Mouse (Mus musculus) left cerebral cortex, adult 2 months (tissue): ENCODE measurements around the gene Mst1. TPM values are rescaled to one million over a fixed set of nuclear protein-coding genes. Genes with fewer than 3 reads are reported as not detected.
A peak's percentile ranks its signal among the peaks of the same experiment; 100 is the strongest.

Source experiments
- DNase-seq, 2 experiments: peaks; one replicate each; pipeline ENCODE4 v3.0.0; 2021 to 2022; ENCODE audit warnings: low spot score in 2 of 2, mixed read lengths in 1 of 2; ENCODE audit errors: extremely low spot score in 1 of 2
- H3K27ac ChIP-seq: fragments of 200-600 bp; 2 replicates; pipeline ENCODE4 v1.8.1; 2022
- H3K4me3 ChIP-seq: fragments of 200-600 bp; 2 replicates; pipeline ENCODE4 v1.8.1; 2022
- CTCF ChIP-seq: fragments of 200-600 bp; IDR thresholded peaks from 2 replicates; pipeline ENCODE4 v1.8.1; 2022; ENCODE audit warnings: antibody characterized with exemption, mild to moderate bottlenecking, moderate library complexity
- intact Hi-C: fragments of 180-260 bp; cut with DNase I; formaldehyde crosslinking; loops from one replicate; pipeline ENCODE4 v1.15.1; 2025
- total RNA-seq, 2 experiments: library from RNA; stranded (reverse); gene quantifications; 2 replicates each; pipeline ENCODE4 v1.2.3; 2021

Mst1 gene
- total RNA-seq, 2 experiments from 2014 or later, result not detected

DNA sequence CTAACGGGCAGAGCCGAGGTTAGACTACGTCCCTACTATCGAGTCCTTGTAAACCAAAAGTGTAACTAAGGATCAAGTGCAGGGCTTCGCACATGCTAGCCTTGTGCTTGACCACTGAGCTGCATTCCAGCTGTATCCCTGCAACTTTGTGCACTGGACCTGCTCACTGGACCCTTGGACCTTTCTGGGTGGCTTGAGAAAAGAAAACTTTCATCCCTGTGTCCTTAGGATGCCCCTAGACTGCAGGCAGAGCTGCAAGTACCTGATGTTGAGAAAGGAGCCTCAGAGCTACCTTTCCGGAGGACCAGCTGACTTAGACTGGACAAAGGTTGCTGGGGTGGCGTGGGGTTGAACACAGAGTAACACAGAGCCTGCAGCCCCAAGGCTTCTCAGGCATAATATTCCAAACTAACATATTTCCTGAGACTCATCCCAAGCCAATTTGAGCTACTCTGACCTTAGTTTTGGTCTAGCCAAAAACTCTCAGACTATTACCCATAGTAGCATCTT, 10.4 kb downstream of the Mst1 start:
- TF ChIP-seq CTCF, result no peak
- intact Hi-C loops, result no loop called here
- H3K4me3 ChIP-seq, result no peak overlapping the region

DNA sequence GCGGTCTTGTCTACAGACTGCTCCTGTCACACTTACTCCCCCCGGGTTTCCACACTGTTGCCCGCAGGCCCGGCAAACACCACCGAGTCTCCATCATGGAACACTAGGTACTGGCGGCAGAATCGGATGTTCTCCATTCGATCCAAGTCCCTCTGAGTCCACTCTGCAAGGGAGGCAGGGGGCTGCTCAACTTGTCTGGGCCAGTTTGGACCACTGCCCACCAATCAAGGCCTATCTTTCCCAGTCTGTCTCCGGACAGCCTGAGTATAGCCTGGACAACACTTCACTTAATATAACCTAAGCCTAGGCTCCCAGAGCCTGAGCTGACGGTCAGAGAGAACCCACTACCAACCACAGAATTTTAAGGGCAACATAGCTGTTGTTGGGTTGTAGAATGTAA, 13.3 kb downstream of the Mst1 start:
- Histone ChIP-seq H3K27ac (peak overlapping the region; percentile 74; the same call in 1 of the 2 replicates), H3K4me3 (peak overlapping the region; percentile 53)
- no peak for TF ChIP-seq CTCF
- intact Hi-C loops, result no loop called here
- DNase-seq, result no peak

More for the DNA sequence above, 10.4 kb downstream of the Mst1 start:
- no peak overlapping the region for H3K27ac ChIP-seq
- DNase-seq, result no peak

DNA sequence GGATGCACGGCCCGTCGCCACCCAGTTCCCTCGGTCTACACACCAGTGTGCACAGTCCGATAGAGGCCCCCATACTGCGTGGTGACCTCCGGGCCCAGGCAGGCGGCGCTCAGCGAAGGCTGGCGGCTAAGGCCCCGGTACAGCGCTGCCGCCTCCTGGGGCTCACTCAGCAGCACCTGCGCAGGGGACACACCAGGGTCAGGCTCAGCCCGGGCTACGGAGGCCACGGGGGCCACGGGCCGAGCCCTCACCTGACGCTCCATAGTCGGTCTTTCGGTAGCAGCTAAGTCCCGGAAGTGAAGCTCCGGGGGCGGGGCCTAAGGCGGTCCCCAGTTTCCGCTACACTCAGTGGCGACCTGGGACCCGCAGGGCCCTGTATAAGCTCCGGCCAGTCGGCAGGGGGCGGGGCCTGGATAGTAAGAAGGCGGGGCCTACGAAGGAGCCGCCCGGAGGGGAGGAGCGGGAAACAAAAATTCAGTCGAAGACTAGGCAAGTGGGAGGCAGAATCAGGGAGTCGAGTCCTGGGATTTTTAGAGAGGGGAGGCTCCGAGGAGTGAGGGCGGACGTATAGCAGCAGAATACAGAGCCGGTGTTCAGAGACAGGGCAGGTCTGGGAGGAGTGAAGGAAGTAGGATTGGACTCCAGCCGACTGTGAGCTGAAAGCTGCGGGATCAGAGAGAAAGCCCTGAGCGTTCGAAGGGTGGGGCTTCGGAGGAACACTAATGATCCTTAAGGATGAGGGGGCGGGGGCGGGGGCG, 14.1 kb downstream of the Mst1 start, which contains the start of gene Apeh:
Apeh (minus strand) TSS at position 423 of the 758 bp plus-strand sequence.
- peak; percentile 83 to 87 for DNase-seq
- Histone ChIP-seq H3K4me3 (peak within 1 kb of the TSS; percentile 53), H3K27ac (peak within 1 kb of the TSS; percentile 74)
- peak; percentile 13 for TF ChIP-seq CTCF
- intact Hi-C loops, result no loop called here

DNA sequence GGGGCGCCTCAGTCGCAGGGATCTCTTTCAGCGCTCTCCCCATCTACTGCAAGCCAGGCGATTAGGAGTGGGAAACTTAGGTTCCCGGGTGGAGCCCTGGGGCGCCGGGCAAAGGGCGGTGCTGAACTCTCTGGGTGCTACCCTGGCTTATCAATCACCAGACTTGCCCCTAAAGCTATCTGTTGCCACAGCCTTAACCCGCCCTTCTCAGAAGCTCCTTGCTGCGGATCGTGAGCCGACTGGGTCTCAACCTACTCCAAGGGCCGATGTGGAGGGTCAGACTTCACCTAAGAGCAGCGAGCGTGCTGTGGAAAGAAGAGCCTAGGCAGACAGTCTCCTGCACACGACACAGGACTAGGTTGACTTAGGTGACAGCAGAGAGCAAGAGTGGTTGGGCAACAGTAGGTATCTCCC, 14.8 kb downstream of the Mst1 start:
- TF ChIP-seq CTCF, result no peak
- intact Hi-C loops, result loop anchor here (1.0 kb wide), 2 partner anchors 106 to 189 kb away; no protein-coding TSS in a partner anchor
- Histone ChIP-seq H3K27ac (peak overlapping the region; percentile 74), H3K4me3 (peak overlapping the region; percentile 53)
- no peak for DNase-seq

DNA sequence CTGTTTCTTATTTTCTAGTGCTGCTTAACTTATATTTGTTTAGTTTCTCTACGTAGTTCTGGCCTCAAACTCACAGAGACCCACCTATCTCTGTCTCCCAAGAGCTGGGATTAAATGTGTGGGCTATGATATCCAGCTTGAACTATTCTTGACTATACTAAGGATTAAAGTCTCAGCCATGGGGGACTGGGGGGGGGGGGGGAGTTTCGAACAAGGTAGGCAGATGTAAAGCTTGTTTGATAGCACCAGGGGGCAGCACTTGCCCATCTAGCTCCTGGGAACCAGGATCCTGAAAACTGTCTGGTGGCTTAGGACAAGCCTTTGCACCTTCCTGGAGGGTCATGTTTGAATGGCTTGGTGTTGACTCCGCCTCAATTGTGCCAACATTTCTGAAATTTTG, 15.3 kb downstream of the Mst1 start:
- Histone ChIP-seq H3K27ac (peak overlapping the region; percentile 74; the same call in 1 of the 2 replicates), H3K4me3 (peak overlapping the region; percentile 53)
- intact Hi-C loops, result loop anchor here (1.0 kb wide), 2 partner anchors 106 to 189 kb away; no protein-coding TSS in a partner anchor
- TF ChIP-seq CTCF, result peak; percentile 69
- DNase-seq, result no peak

DNA sequence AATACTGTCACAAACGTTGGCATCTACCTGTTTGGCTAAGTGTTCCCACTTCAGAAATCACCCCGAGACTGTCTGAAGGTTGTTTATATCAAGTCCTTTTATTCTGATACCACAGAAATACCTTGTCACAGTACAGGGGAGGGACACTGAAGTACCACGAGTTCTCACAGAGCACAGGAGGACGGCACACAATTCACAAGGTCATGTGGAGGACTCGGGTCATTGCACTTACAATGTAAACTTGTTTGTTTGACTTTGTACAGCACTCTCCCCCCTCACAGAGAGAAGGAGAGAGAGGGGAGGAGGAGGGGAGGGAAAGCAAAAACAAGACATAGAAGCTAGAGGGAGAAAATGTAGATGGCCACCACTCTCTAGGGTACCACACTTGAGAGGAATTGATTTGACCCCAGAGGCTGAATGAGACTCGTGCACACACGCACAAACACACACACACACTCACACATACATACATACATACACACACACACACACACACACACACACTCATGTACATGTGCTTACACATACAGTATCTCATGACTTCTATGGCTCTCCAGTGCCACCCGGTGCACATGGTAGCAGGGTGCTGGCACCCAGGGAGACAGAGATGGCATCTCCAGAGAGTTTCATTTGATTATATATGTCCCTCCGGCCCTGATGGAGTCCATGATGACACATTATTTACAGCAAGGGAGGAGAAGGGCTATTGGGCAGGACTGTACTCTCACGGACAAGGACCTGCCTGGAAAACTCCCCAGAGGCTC, 15.9 kb downstream of the Mst1 start:
- Histone ChIP-seq H3K27ac (no peak overlapping the region), H3K4me3 (no peak overlapping the region)
- TF ChIP-seq CTCF, result no peak
- no peak for DNase-seq
- intact Hi-C loops, result loop anchor here (1.0 kb wide), 2 partner anchors 105 to 188 kb away; no protein-coding TSS in a partner anchor

DNA sequence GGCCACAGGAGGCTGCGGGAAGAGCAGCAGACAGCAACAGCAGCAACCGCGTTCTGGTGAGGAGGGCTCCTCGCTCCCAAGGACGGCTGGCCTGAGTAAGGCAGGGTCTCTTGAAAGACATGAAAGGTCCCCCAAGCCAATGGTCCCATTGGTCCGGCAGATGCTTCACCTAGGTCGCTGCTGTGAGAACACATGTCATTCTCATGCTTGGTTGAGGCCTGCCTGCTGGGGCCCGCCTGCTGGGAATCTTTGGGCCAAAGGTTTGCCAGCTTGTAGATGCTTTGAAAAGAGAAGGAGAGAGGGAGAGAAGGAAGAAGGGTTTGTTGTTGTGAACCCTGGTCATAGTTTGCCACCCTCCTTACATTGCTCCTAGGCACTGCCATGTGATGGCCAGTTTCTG, 19.4 kb downstream of the Mst1 start:
- no peak for DNase-seq
- Histone ChIP-seq H3K27ac (no peak overlapping the region), H3K4me3 (no peak overlapping the region)
- TF ChIP-seq CTCF, result no peak
- intact Hi-C loops, result no loop called here

DNA sequence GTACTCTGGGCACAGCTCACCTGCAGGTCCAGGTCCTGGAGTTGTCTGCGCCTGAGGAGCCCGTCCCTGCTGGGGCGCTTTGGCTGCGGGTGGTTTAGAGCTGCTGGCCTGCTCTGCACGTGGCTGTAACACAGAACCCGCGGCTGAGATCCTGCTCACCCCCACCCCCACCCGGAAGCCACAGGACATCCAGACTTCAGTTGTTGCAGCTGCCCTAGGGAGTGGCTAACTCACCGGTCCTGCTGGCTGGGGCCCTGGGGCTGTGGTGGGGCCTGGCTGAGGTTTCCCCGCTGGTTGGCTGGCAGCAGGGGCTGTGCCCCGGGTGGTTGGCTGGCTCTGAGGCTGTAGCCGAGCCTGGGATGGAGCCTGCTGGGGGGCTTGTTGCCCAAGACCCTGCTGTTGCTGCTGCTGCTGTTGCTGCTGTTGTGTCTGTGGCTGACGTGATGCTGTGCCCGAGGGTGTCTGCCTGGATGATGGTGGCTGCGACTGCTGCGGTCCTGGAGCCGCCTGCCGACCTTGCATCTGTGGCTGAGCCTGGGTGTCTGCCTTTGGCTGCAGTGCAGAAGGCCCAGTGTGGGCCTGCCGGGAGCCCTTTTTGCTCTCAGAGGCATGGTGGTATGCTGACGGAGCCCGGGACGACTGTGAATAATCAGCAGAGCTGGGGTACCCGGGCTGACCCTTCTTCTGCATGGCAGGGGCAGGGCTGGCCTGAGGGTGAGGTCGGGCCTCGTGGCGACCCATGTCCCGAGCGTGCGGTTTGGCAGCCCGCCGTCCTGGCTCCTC, 24.7 kb downstream of the Mst1 start:
- no peak for DNase-seq
- Histone ChIP-seq H3K27ac (peak overlapping the region; percentile 16; the same call in 1 of the 2 replicates), H3K4me3 (no peak overlapping the region)
- TF ChIP-seq CTCF, result no peak
- intact Hi-C loops, result no loop called here

DNA sequence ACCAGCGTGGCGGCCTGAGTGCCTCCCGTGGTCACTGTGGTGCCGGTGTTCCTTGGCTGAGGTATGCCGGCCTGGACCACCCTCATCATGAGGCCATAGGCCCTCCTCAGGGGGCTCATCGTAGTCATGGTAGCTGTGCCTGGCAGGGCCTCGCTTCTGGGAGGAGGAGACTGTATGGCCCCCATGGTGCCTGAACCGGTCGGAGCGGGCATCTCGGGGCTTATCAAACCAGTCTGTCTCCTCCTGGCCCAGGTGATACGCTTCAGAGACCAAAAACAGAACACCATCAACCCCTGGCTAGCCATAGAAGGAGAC, 25.3 kb downstream of the Mst1 start:
- no peak overlapping the region for H3K4me3 ChIP-seq
- DNase-seq, result no peak
- H3K27ac ChIP-seq, result no peak overlapping the region
- no peak for TF ChIP-seq CTCF
- intact Hi-C loops, result no loop called here

DNA sequence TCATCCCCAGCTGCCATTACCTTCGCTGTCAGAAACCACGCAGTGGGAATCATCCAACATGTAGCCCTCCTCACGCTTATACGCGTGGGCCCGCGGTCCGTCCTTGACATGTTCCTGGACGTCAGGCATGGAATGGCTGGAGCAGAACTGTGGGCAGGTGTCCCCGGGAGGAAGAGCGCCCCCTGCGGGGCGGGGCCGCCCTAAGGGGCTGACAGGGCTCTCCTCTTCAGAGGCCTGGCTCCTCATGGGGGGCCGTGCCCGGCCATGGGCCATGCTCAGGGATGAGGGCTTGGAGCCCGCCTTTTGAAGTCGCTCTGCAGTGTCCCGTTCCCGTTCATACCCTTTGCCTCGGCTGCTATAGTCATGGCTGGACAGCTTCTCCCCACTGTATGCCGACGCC, 25.9 kb downstream of the Mst1 start:
- intact Hi-C loops, result no loop called here
- Histone ChIP-seq H3K27ac (no peak overlapping the region), H3K4me3 (no peak overlapping the region)
- DNase-seq, result no peak
- no peak; the same call in 1 of the 2 replicates for TF ChIP-seq CTCF

DNA sequence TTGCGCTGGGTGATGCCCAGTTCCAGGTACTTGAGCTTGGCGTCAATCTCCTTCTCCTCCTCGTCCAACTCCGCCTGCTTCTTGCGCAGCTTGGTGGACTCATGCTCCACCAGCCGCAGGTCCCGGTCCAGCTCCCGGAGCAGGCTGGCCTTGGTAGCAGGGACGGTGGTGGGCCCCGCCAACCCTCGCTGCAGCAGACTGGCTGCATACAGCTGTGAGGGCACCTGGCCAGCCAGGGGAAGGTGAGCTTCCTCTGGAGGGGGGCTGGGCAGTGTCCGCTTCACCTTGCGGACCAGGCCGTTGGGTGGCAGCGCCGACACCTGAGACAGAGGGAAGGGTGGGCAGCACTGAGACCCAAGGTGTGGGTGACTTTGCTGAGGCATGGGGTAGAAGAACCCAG, 27.6 kb downstream of the Mst1 start:
- no peak for DNase-seq
- no peak for TF ChIP-seq CTCF
- intact Hi-C loops, result no loop called here
- Histone ChIP-seq H3K27ac (no peak overlapping the region), H3K4me3 (no peak overlapping the region)
